Mouse (Mus musculus): ENCODE measurements around the gene Zswim8. TPM values are rescaled to one million over a fixed set of nuclear protein-coding genes. Genes with fewer than 3 reads are reported as not detected.

The Zswim8 gene
- polyA plus RNA-seq, 1 experiment from 2014 or later, result 43.0 TPM

GRCm38 (mm10) chr14:20708239-20708638 lies 887 bp downstream of the Zswim8 start:
- Histone ChIP-seq H3K4me1 (peaks cover 37% of the 10 kb centered on the region), H3K27me3 (replicated peaks) (no peaks in the 10 kb centered on the region), H3K9me3 (replicated peaks) (no peaks in the 10 kb centered on the region), H3K4me2 (peak overlapping the region; percentile 80), H3K27ac (replicated peaks) (peak overlapping the region; percentile 96), H3K9ac (replicated peaks) (peak overlapping the region; percentile 100), H3K36me3 (peaks cover 38% of the 10 kb centered on the region), H3K4me3 (replicated peaks) (peak overlapping the region; percentile 100)
- 8% methylated on average over 10 of the region's 10 CpGs for WGBS
- no peak for ATAC-seq (ENCODE audit: low FRiP score)

DNA sequence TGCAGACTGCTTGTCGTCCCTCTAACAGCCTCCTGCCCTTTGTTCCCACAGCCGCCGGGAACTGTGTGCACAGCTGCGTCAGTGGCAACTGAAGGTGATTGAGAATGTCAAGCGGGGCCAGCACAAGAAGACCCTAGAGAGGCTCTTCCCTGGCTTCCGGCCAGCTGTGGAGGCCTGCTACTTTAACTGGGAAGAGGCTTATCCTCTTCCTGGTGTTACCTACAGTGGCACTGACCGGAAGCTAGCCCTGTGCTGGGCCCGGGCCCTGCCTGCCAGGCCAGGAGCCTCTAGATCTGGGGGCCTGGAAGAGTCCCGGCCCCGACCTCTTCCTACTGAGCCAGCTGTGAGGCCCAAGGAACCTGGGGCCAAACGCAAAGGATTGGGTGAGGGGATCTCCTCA lies 6.5 kb downstream of the Zswim8 start:
- Histone ChIP-seq H3K4me2 (no peak overlapping the region), H3K4me3 (replicated peaks) (no peak overlapping the region), H3K9ac (replicated peaks) (no peak overlapping the region), H3K27ac (replicated peaks) (no peak overlapping the region), H3K27me3 (replicated peaks) (no peaks in the 10 kb centered on the region), H3K36me3 (peaks cover 85% of the 10 kb centered on the region), H3K9me3 (replicated peaks) (no peaks in the 10 kb centered on the region), H3K4me1 (peaks cover 14% of the 10 kb centered on the region)
- no peak for ATAC-seq (ENCODE audit: low FRiP score)
- 81% methylated on average over 11 of the region's 11 CpGs for WGBS

- Histone ChIP-seq H3K36me3 (peaks cover 99% of the 10 kb centered on the region), H3K4me2 (no peak overlapping the region), H3K27me3 (replicated peaks) (no peaks in the 10 kb centered on the region), H3K4me3 (replicated peaks) (no peak overlapping the region), H3K9ac (replicated peaks) (no peak overlapping the region), H3K9me3 (replicated peaks) (no peaks in the 10 kb centered on the region), H3K4me1 (no peaks in the 10 kb centered on the region), H3K27ac (replicated peaks) (no peak overlapping the region)
- ATAC-seq (ENCODE audit: low FRiP score), result no peak
- 91% methylated on average over 10 of the region's 10 CpGs for WGBS
Observed at GRCm38 (mm10) chr14:20718443-20718842, 11.1 kb downstream of the Zswim8 start.

DNA sequence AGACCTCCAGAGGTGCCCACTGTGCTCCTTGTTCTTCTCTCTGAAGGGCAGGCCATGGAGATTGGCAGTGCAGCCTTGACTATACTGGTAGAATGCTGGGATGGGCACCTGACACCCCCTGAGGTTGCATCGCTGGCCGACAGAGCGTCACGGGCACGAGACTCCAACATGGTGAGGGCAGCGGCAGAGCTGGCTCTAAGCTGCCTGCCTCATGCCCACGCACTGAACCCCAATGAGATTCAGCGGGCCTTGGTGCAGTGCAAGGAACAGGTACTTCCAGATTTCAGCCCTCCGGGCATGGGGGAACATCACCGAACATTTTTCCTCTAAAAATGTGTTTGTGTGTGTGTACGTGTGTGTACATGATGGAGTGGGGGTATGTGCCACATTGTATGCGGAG lies 12.4 kb downstream of the Zswim8 start:
- 97% methylated on average over 12 of the region's 12 CpGs for WGBS
- Histone ChIP-seq H3K27ac (replicated peaks) (no peak overlapping the region), H3K27me3 (replicated peaks) (no peaks in the 10 kb centered on the region), H3K4me1 (no peaks in the 10 kb centered on the region), H3K36me3 (peaks cover 99% of the 10 kb centered on the region), H3K9ac (replicated peaks) (no peak overlapping the region), H3K4me2 (no peak overlapping the region), H3K4me3 (replicated peaks) (no peak overlapping the region), H3K9me3 (replicated peaks) (no peaks in the 10 kb centered on the region)
- ATAC-seq (ENCODE audit: low FRiP score), result no peak

GRCm38 (mm10) chr14:20721371-20721770 lies 14.0 kb downstream of the Zswim8 start:
- WGBS, result 93% methylated on average over 4 of the region's 4 CpGs
- H3K27ac ChIP-seq (replicated peaks), result no peak overlapping the region
- H3K27me3 ChIP-seq (replicated peaks), result no peaks in the 10 kb centered on the region
- H3K36me3 ChIP-seq, result peaks cover 99% of the 10 kb centered on the region
- ATAC-seq (ENCODE audit: low FRiP score), result no peak
- no peaks in the 10 kb centered on the region for H3K4me1 ChIP-seq
- H3K4me3 ChIP-seq (replicated peaks), result no peak overlapping the region
- no peaks in the 10 kb centered on the region for H3K9me3 ChIP-seq (replicated peaks)
- H3K9ac ChIP-seq (replicated peaks), result no peak overlapping the region
- H3K4me2 ChIP-seq, result no peak overlapping the region

- 92% methylated on average over 12 of the region's 12 CpGs for WGBS
- no peak overlapping the region for H3K4me2 ChIP-seq
- H3K4me1 ChIP-seq, result no peaks in the 10 kb centered on the region
- no peak overlapping the region for H3K27ac ChIP-seq (replicated peaks)
- no peaks in the 10 kb centered on the region for H3K27me3 ChIP-seq (replicated peaks)
- no peak overlapping the region for H3K4me3 ChIP-seq (replicated peaks)
- H3K9ac ChIP-seq (replicated peaks), result no peak overlapping the region
- no peaks in the 10 kb centered on the region for H3K9me3 ChIP-seq (replicated peaks)
- ATAC-seq (ENCODE audit: low FRiP score), result no peak
- peaks cover 96% of the 10 kb centered on the region for H3K36me3 ChIP-seq
Observed at GRCm38 (mm10) chr14:20723006-20723405, 15.7 kb downstream of the Zswim8 start.

GRCm38 (mm10) chr14:20724043-20724442 lies 16.7 kb downstream of the Zswim8 start:
- Histone ChIP-seq H3K27me3 (replicated peaks) (no peaks in the 10 kb centered on the region), H3K4me2 (no peak overlapping the region), H3K9me3 (replicated peaks) (no peaks in the 10 kb centered on the region), H3K4me3 (replicated peaks) (no peak overlapping the region), H3K9ac (replicated peaks) (no peak overlapping the region), H3K27ac (replicated peaks) (no peak overlapping the region), H3K36me3 (peaks cover 95% of the 10 kb centered on the region), H3K4me1 (no peaks in the 10 kb centered on the region)
- no peak for ATAC-seq (ENCODE audit: low FRiP score)
- 23% methylated on average over 5 of the region's 5 CpGs for WGBS

- H3K4me3 ChIP-seq (replicated peaks), result no peak overlapping the region
- 76% methylated on average over 6 of the region's 6 CpGs for WGBS
- no peak overlapping the region for H3K27ac ChIP-seq (replicated peaks)
- ATAC-seq (ENCODE audit: low FRiP score), result no peak
- H3K27me3 ChIP-seq (replicated peaks), result no peaks in the 10 kb centered on the region
- H3K4me1 ChIP-seq, result no peaks in the 10 kb centered on the region
- H3K4me2 ChIP-seq, result no peak overlapping the region
- H3K36me3 ChIP-seq, result peaks cover 96% of the 10 kb centered on the region
- no peaks in the 10 kb centered on the region for H3K9me3 ChIP-seq (replicated peaks)
- H3K9ac ChIP-seq (replicated peaks), result no peak overlapping the region
Observed at GRCm38 (mm10) chr14:20725660-20726339, 18.4 kb downstream of the Zswim8 start.

DNA sequence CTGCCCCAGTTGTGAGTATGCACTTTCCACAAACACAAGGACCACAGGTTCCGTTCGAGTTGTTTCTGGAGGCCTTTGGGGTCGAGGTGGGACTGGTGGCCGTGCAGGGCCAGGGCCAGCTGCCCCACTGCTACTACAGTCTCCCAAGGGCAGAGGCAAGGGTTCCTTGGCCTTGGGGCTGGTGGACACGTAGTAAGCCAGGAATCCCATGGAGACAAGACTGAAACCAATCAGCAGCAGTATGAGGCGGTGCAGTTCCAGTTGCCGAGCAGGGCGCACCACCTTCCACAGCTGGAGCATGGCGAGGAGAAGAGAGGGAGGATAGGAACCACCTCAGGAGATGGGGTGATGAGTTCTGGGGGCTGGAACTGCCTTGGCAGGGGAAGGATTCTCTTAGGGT lies 22.5 kb downstream of the Zswim8 start:
- H3K36me3 ChIP-seq, result peaks cover 61% of the 10 kb centered on the region

DNA sequence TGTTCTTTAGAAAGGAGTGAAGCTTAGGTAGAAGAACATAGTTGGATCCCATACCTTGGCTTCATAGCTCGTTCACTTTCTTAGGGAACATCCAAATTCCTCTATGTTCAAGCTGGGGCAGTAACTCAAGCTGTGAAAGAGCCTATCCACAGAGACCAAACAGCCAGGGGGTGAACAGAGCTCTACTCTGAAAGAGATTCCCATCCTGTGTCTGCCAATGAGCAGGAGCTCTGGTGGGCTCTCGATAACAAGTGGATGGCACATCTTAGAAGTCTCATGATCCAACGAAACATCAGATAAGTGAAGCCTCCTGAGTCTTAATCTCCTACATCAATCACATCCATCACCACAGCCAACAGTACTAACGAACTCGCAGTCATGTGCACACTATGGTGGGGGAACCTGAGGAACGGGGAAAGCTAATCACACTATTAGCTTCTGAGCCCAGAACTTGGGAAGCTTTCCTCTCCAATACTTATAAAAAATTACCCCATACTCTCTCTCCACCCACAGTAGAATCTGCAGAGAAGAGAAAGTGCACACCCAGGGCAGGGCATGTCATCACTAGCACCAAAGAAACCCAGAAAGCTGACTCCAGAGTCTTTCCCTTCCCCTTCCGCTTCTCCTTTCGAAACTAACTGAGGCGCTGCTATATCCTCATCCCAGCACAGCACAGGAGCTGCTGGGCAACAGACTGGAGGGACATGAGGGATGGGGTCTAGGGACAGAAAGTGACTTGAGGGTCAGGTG lies 23.7 kb downstream of the Zswim8 start:
- peaks cover 58% of the 10 kb centered on the region for H3K36me3 ChIP-seq
- WGBS, result 94% methylated on average over 9 of the region's 9 CpGs

More for the DNA sequence above, 22.5 kb downstream of the Zswim8 start:
- H3K27ac ChIP-seq (replicated peaks), result no peak overlapping the region
- no peak overlapping the region for H3K9ac ChIP-seq (replicated peaks)
- no peak overlapping the region for H3K4me3 ChIP-seq (replicated peaks)
- peaks cover 28% of the 10 kb centered on the region for H3K4me1 ChIP-seq
- H3K4me2 ChIP-seq, result no peak overlapping the region
- no peaks in the 10 kb centered on the region for H3K27me3 ChIP-seq (replicated peaks)
- ATAC-seq (ENCODE audit: low FRiP score), result no peak
- 89% methylated on average over 9 of the region's 9 CpGs for WGBS
- no peaks in the 10 kb centered on the region for H3K9me3 ChIP-seq (replicated peaks)

DNA sequence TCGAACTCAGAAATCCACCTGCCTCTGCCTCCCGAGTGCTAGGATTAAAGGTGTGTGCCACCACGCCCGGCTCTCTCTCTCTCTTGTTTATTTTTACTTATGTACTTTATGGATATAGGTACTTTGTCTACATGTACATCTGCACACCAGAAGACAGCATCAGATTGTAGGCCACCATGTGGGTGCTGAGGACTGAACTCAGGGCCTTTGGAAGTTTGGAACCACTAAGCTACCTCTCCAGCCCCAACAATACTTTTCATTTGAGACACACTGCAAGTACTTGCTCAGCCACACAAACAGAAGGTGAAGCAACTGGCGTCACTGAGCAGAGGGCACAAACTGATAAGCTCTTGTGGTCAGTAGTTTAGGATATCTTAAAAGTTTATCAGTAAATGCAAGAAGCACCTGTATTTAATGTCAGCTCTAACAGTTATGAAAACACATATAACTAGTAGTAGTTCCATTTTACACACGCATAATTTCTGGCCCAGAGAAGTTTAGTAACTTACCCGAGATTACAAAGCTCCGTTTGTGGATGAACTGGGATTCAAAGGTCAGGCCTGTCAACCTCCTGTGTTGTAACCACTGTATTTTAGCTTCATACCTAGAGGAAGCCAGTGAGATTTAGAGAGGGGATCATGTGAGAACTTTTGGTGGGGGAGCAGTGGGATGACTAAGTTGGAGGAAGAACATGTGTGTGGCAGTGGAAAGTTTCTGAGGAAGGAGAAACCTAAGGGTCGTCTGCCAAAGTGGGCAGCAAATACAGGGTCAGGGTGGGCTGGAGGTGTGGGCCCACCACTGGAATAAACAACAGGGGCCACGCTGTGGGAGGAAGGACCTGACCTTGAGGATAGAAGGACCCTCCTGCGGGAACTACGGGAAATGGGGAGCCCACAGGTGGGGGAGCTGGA lies 25.9 kb downstream of the Zswim8 start:
- Histone ChIP-seq H3K9me3 (replicated peaks) (no peaks in the 10 kb centered on the region), H3K4me3 (replicated peaks) (peak overlapping the region; percentile 59), H3K9ac (replicated peaks) (peak overlapping the region; percentile 74), H3K4me2 (peak overlapping the region; percentile 86), H3K4me1 (peaks cover 34% of the 10 kb centered on the region), H3K27ac (replicated peaks) (peak overlapping the region; percentile 81), H3K27me3 (replicated peaks) (no peaks in the 10 kb centered on the region), H3K36me3 (peaks cover 57% of the 10 kb centered on the region)
- WGBS, result 53% methylated on average over 12 of the region's 12 CpGs
- ATAC-seq (ENCODE audit: low FRiP score), result no peak

More for the DNA sequence above, 23.7 kb downstream of the Zswim8 start:
- no peak overlapping the region for H3K9ac ChIP-seq (replicated peaks)
- H3K4me1 ChIP-seq, result peaks cover 34% of the 10 kb centered on the region
- no peak overlapping the region for H3K4me2 ChIP-seq
- H3K27ac ChIP-seq (replicated peaks), result no peak overlapping the region
- no peak for ATAC-seq (ENCODE audit: low FRiP score)
- H3K4me3 ChIP-seq (replicated peaks), result no peak overlapping the region
- H3K27me3 ChIP-seq (replicated peaks), result no peaks in the 10 kb centered on the region
- H3K9me3 ChIP-seq (replicated peaks), result no peaks in the 10 kb centered on the region
